Mouse (Mus musculus) forebrain, postnatal 0 days (tissue): Measurements from ENCODE around the gene Exoc3l4. TPM values are rescaled to one million over a fixed set of nuclear protein-coding genes. Genes with fewer than 3 reads are reported as not detected.

ENCODE experiments used
- ATAC-seq: fragments of 200-750 bp; cut with Nextera tagmentation; 2 replicates; pipeline ENCODE4 v1.8.0; 2017; ENCODE audit warnings: mild to moderate bottlenecking, moderate library complexity
- DNase-seq: peaks from one replicate; pipeline ENCODE4 v3.0.0-alpha.2; 2015
- H3K27ac ChIP-seq: fragments of 300-500 bp; sonication (generic); 2 replicates; pipeline ENCODE4 v1.5.1; 2014; ENCODE audit warnings: low read depth, mild to moderate bottlenecking, antibody characterized with exemption, low read length, moderate library complexity, mixed read lengths
- H3K27me3 ChIP-seq: fragments of 300-500 bp; sonication (generic); 2 replicates; pipeline ENCODE4 v1.6.1; 2014; ENCODE audit warnings: mild to moderate bottlenecking, low read length, mixed read lengths; ENCODE audit not compliant: insufficient read depth
- H3K36me3 ChIP-seq: fragments of 300-500 bp; sonication (generic); 2 replicates; pipeline ENCODE4 v1.6.1; 2014; ENCODE audit warnings: mild to moderate bottlenecking, moderate library complexity; ENCODE audit not compliant: insufficient read depth
- H3K4me1 ChIP-seq: fragments of 300-500 bp; sonication (generic); 2 replicates; pipeline ENCODE4 v1.6.1; 2014; ENCODE audit warnings: antibody characterized with exemption; ENCODE audit not compliant: insufficient read depth
- H3K4me2 ChIP-seq: fragments of 300-500 bp; sonication (generic); 2 replicates; pipeline ENCODE4 v1.6.1; 2014; ENCODE audit warnings: low read depth, mild to moderate bottlenecking, moderate library complexity
- H3K4me3 ChIP-seq: fragments of 300-500 bp; sonication (generic); 2 replicates; pipeline ENCODE4 v1.5.1; 2014; ENCODE audit warnings: low read depth, low read length, mixed read lengths
- H3K9ac ChIP-seq: fragments of 300-500 bp; sonication (generic); 2 replicates; pipeline ENCODE4 v1.6.1; 2014; ENCODE audit warnings: mild to moderate bottlenecking
- H3K9me3 ChIP-seq: fragments of 300-500 bp; sonication (generic); 2 replicates; pipeline ENCODE4 v1.6.1; 2016; ENCODE audit warnings: low read length
- CTCF ChIP-seq: sonication (generic); IDR thresholded peaks from 2 replicates; pipeline ENCODE4 v1.5.1; 2016; ENCODE audit warnings: antibody characterized with exemption, control low read depth, low read depth
- WGBS: fragments of 180-500 bp; shearing (Covaris S2); extraction: QIAGEN DNeasy Blood & Tissue Kit; methylation state at CpG from one replicate; pipeline ENCODE4 v1.1.7; 2014; 5-methylcytosine and 5-hydroxymethylcytosine counted together
- polyA plus RNA-seq: library from polyadenylated mRNA; unstranded; fragments of >200 nt; fragmentation: Nextera tagmentation; extraction: Ambion mirVana; gene quantifications from 2 replicates; pipeline ENCODE4 v1.2.1, GENCODE M21; 2015
- total RNA-seq: library from RNA; depleted of rRNA; stranded (reverse); fragments of >200 nt; gene quantifications from 2 replicates; pipeline ENCODE4 v1.2.3, GENCODE M21; 2014

Gene Exoc3l4
- total and polyA plus RNA-seq, 2 experiments from 2014 or later = 2.0 to 2.1 TPM

- ATAC-seq (peak; percentile 78), DNase-seq (peak; percentile 71)
- no peaks in the 10 kb centered on the region for H3K36me3 ChIP-seq
- no peak overlapping the region for H3K4me3 ChIP-seq
- H3K4me2 ChIP-seq = 0 out of 2 replicates have a peak overlapping the region, but pooled peaks have one; percentile 3
- TF ChIP-seq CTCF = no peak
- peaks cover 7% of the 10 kb centered on the region; the same call in 1 of the 2 replicates for H3K27me3 ChIP-seq
- H3K4me1 ChIP-seq = peaks cover 7% of the 10 kb centered on the region; the same call in 1 of the 2 replicates
- H3K27ac ChIP-seq = peak overlapping the region; percentile 21; the same call in 1 of the 2 replicates
- WGBS = 19% methylated on average over 6 of the region's 7 CpGs
- H3K9ac ChIP-seq = no peak overlapping the region
- no peaks in the 10 kb centered on the region for H3K9me3 ChIP-seq
Observed at GRCm38 (mm10) chr12:111434164-111434744, 17.4 kb downstream of the Exoc3l4 start.

- peak overlapping the region; percentile 15; the same call in 1 of the 2 replicates for H3K27ac ChIP-seq
- ATAC-seq = no peak
Observed at GRCm38 (mm10) chr12:111434745-111435327, 18.0 kb downstream of the Exoc3l4 start.

GRCm38 (mm10) chr12:111436170-111436569, 19.4 kb downstream of the Exoc3l4 start:
- ATAC-seq = no peak
- WGBS = 83% methylated on average over 3 of the region's 3 CpGs
- no peaks in the 10 kb centered on the region for H3K36me3 ChIP-seq

More at GRCm38 (mm10) chr12:111434745-111435327, 18.0 kb downstream of the Exoc3l4 start:
- Histone ChIP-seq H3K9me3 (no peaks in the 10 kb centered on the region), H3K4me3 (no peak overlapping the region), H3K9ac (no peak overlapping the region), H3K4me1 (peaks cover 7% of the 10 kb centered on the region; the same call in 1 of the 2 replicates), H3K4me2 (no peak overlapping the region), H3K36me3 (no peaks in the 10 kb centered on the region), H3K27me3 (peaks cover 11% of the 10 kb centered on the region)
- WGBS = 53% methylated on average over 8 of the region's 8 CpGs
- TF ChIP-seq CTCF = no peak
- DNase-seq = no peak

GRCm38 (mm10) chr12:111436640-111437039, 19.8 kb downstream of the Exoc3l4 start:
- Histone ChIP-seq H3K4me3 (no peak overlapping the region), H3K4me1 (no peaks in the 10 kb centered on the region), H3K36me3 (no peaks in the 10 kb centered on the region), H3K27me3 (peaks cover 11% of the 10 kb centered on the region), H3K27ac (no peak overlapping the region), H3K9ac (no peak overlapping the region), H3K4me2 (no peak overlapping the region), H3K9me3 (no peaks in the 10 kb centered on the region)
- WGBS = 69% methylated on average over 8 of the region's 8 CpGs
- no peak for TF ChIP-seq CTCF
- ATAC-seq = no peak
- DNase-seq = no peak

More at GRCm38 (mm10) chr12:111436170-111436569, 19.4 kb downstream of the Exoc3l4 start:
- Histone ChIP-seq H3K27ac (no peak overlapping the region), H3K4me3 (no peak overlapping the region), H3K4me1 (no peaks in the 10 kb centered on the region), H3K27me3 (peaks cover 7% of the 10 kb centered on the region), H3K4me2 (no peak overlapping the region), H3K9me3 (no peaks in the 10 kb centered on the region), H3K9ac (no peak overlapping the region)
- no peak for DNase-seq
- TF ChIP-seq CTCF = no peak

- ATAC-seq = no peak
- H3K4me3 ChIP-seq = no peak overlapping the region
- 78% methylated on average over 5 of the region's 5 CpGs for WGBS
Observed at GRCm38 (mm10) chr12:111437222-111437900, 20.5 kb downstream of the Exoc3l4 start.

GRCm38 (mm10) chr12:111438850-111439249, 22.0 kb downstream of the Exoc3l4 start:
- H3K4me2 ChIP-seq = no peak overlapping the region
- no peaks in the 10 kb centered on the region for H3K9me3 ChIP-seq
- H3K4me3 ChIP-seq = no peak overlapping the region
- H3K36me3 ChIP-seq = no peaks in the 10 kb centered on the region
- H3K9ac ChIP-seq = no peak overlapping the region
- TF ChIP-seq CTCF = no peak
- 86% methylated on average over 6 of the region's 6 CpGs for WGBS
- peaks cover 32% of the 10 kb centered on the region for H3K27me3 ChIP-seq
- DNase-seq = no peak
- H3K4me1 ChIP-seq = peaks cover 7% of the 10 kb centered on the region; the same call in 1 of the 2 replicates
- ATAC-seq = no peak
- no peak overlapping the region for H3K27ac ChIP-seq

More at GRCm38 (mm10) chr12:111437222-111437900, 20.5 kb downstream of the Exoc3l4 start:
- H3K27me3 ChIP-seq = peaks cover 18% of the 10 kb centered on the region
- H3K9ac ChIP-seq = no peak overlapping the region
- H3K4me1 ChIP-seq = peaks cover 4% of the 10 kb centered on the region; the same call in 1 of the 2 replicates
- no peaks in the 10 kb centered on the region for H3K9me3 ChIP-seq
- H3K36me3 ChIP-seq = no peaks in the 10 kb centered on the region
- no peak overlapping the region for H3K4me2 ChIP-seq
- no peak for DNase-seq
- no peak for TF ChIP-seq CTCF
- H3K27ac ChIP-seq = no peak overlapping the region
